Mouse (Mus musculus) cerebellum, postnatal 25 days (tissue): ENCODE measurements at regions not wholly inside any gene's neighbourhood (a gene's known extent, or its start where the extent isn't known, plus 50 kb on each side); places are given as distances from the start of the nearest gene placed in this dataset.

Experiments
- DNase-seq, 2 experiments: peaks; one replicate each; pipeline ENCODE4 v3.0.0; 2021; ENCODE audit warnings: mixed read lengths in 2 of 2

DNA sequence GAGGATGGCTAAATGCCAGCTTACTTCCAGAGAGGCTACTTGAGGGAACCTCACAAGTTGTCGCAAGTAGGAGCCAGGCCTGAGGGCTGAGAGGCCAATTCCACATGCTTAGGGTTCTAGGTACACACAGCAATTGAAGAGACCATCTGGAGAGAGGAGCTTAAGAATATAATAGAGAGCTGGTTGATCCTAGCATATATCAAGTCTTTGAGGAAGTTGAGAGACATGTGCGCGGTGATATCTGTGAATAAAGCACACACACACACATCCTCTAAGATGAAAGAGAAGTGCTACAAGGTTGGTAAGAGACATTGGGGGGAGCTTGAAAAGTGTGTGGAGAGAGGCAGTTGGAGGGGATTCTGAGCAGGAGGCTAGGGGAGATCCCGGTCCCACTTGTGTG lies 189.5 kb downstream of the Zfp462 start:
- no peak for DNase-seq

DNA sequence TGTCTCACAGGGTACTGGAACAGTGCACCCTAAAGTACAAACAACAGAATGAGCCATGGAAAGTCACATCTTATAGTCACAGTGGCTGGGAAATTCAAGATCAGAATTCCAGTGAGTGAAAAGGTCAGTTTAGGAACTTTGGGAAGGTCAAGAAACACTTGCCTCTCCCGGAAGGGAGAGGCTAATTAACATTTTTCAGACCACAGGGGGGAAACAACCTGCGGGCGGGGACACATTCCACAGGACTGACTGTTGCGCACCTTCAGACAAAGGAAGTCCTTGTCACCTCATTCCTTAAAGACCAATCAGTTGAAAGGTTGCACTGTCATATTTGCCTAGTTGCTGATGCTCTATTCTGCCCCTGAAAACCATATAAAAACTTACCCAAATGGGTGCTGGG lies 189.9 kb downstream of the Zfp462 start:
- DNase-seq, result no peak

DNA sequence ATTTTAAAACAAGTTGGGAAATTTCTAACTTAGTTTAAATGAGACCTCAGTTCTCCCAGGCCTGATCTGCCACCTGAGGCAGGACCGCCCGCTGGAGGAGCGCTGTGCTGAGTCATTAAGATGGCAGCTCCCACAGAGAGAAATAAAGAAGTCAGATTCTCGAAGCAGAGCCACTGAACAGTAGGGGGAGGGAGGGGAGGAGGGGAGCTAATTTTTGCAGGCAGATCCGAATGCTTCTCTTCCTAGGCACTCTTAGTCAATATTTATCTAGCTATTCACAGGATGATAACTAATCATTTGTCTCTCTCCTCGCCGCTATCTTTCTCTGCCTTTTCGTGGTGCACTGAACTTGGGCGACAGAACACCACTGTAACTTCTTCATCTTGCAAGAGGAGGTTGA lies 191.4 kb downstream of the Zfp462 start:
- DNase-seq, result no peak

DNA sequence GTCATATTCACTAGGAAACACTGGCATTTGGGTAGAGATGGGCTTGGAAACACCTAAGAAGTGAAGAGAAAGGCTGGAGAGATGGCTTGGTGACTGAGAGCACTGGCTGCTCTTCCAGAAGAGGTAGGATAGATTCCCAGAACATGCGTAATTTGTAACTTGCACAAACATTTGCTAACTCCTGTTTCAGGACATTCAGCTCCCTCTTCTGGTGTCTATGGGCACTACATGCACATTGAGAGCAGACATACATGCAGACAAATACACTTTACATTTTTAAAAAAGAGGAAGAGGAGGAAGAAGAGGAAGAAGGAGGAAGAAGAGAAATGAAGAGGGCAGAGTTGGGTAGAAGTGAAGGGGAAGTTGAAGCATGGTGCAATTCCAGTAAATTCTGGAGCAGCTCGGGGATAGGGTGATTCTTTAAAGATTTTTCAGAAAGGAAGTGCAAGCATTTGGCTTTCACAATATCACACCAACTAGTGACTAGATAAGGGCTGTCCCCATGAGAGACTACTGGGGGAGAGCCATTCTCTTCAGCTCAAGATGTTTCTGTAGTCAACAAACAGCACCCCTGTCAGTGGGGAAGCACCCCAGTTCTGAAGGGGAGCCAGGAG lies 193.0 kb downstream of the Zfp462 start:
- no peak for DNase-seq

DNA sequence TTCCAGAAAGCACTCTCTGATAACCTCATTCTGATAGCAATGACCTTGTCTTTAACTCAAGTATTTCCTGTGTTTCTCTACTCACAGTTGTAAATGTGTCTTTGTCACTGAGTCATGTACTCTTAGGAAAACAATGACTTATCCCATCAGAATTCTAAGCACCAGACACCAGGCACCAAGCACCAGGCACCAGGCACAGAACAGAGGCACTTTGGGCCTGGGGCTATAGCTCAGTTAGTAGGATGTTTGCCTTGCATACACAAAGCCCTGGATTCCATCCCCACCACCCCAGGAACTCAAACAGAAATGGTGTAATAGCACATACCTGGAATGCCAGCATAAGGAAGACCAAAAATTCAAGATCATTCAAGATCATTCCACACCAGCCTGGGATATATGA lies 196.5 kb downstream of the Zfp462 start:
- no peak for DNase-seq

DNA sequence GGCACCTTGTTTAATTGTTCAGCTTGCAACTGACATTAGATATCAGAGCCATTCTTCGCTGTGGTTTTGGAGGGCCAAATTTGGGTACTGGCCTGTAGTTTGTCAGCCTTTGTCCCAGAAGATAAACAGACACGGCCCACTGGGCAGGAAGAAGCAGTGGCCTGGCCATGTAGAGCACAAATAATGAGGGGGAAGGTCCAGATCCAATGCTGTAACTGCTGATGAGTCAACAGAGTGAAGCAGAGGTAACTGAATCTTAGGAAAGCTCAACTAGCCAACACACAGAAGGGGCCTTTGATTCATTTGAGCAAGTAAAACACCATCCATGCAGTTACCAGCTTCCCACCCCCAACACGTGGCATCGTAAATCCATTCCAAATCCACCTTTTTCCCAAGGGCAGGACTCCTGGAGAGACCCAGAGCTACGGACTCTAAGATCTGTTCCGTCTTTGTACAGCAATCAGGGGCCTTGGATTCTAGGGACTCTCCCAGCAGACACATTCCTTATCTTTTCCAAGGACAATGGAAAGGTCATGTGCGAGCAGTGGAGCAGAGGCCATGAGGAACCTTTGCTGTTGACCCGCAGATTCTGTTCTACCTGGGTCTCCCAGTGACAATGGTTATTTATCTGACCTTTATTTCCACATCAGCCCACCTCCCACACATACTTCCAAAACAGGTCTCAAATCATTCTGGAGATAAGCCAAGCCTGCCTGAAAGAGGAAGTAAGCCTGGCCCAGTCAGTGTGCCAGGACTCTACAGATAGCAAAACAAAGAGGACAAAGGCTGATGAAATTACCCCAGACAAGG lies 197.3 kb downstream of the Zfp462 start:
- DNase-seq, result no peak

DNA sequence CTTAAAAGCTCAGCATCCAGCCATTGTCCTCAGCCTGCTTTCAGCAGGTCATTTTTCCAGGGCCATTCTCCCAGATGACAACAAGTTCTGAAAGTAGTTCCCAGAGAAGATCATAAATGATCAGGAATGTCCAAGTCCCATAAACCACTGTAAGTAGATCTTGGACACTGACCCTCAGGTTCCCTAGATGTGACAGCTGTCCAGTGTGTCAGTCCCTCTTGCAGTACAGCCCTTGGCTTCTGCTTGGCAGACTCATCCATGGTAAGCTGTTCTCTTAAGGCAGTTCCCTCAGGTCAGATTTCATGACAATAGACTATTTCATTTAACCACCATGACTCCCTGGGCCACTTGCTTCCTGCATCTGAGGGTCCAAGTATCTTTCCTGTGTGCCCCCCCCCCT lies 198.6 kb downstream of the Zfp462 start:
- DNase-seq, result no peak

DNA sequence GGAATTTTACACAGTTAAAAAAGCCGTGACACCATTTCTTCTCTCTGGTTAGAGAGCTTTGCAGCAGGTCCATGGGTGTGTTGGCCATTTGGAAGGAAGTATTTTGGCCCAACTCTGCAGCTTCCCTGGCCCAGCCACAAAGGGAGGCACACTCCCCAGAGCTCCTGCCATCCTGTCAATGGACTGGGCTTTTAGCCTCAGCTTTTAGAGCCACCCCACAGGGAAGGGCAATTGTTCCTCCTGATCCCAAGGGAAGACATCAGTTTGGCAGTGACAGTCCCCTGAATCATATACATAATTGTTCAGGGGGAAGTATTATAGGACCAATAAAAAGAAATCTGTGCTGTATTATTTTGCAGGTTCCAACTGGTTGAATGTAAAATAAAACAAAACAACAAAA lies 200.1 kb downstream of the Zfp462 start:
- no peak for DNase-seq

DNA sequence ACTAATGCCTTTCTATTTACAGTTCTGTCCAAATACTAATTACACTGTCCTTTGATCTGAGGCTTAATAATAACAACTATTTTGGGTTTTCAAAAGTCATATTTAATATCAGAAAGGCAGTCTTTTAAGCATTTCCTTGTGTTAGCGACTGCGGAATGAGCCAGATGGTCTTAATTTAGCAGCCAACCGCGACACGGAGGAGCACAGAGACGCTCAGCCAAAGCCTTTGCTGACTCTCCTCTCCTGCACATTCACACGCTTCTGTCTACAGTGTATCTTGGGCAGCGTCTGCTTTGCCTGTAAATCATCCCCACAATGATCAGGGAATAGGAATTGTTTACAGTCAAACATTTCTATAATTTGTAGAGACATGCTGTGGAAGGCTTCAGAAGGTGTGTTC lies 201.1 kb downstream of the Zfp462 start:
- peak; percentile 35 to 59 for DNase-seq

DNA sequence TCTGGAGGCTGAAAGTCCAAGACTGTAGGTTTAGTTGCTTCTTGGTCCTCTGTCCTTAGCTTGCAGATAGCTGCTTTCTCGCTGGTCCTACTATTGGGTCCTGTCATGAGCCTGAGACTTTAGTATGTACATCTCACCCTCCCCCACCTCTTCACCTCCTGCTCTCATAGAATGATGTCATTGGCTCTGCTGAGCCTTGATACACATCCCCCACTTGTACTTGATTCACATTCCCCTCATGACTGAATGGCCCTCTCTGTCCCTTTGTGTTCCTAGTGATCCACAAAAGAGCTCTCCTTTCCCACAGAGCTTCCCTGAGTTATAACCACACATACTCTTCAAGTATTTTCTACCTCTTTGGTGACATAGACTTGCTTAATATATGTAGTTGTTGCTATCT lies 201.5 kb upstream of the Rad23b start:
- no peak for DNase-seq

DNA sequence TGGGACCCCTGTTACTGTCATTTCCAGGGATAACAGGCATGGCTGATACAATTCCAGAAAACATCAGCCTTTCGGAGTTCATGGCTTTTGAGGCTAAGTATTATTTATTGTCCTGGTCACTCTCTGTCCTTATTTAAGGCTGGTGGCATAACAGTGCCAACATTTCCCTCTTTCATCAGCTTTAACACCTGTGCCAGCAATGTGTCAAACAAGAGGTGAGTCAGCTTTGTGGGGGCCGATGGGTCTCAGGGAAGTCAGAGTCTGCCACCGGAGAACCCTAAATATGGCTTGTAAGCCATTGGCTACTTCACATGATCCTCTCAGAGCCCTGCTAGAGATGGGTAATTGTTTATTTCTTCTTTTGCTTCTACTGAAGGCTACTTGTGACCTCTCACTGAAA lies 195.3 kb upstream of the Rad23b start:
- DNase-seq, result no peak

DNA sequence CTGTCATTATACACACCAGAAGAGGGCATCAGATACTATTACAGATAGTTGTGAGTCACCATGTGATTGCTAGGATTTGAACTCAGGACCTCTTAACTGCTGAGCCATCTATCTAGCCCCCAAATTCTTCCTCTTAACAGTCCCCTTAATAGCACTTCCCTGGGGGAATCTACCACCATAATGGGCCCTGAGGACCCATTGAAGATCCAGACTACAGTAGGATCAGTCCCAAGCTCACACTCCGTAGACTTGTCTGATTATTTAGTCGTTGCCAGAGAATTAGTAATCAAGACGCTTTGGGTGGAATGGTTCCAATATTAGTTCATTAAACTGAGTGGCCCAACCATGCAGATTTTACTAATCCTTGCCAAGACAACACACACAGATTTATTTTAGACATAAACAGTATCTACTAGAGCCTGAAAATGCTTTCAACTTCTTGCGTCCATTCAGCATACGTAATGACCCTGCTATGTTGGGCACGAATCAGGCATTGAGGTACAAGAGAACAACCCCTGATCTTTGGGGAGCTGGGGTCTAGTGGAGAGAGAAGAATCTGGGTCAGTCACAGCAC lies 191.6 kb upstream of the Rad23b start:
- DNase-seq, result no peak

DNA sequence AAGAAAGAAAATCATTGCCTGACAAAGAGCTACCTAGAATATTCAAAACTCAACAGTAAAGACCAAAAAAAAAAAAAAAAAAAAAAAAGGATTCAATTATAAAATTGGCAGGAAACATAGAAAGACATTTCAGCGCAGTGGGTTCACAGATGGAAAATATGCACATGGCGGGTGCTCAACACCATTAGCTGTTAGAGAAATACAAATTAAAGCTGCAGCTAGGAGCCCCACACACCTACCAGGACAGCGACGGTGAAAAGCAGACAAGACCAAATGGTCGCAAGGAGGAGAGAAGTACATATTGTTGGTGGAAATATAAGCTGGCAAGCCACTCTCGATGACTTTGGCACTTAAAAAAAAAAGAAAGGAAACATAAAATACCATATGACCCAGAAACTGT lies 183.6 kb upstream of the Rad23b start:
- no peak for DNase-seq

DNA sequence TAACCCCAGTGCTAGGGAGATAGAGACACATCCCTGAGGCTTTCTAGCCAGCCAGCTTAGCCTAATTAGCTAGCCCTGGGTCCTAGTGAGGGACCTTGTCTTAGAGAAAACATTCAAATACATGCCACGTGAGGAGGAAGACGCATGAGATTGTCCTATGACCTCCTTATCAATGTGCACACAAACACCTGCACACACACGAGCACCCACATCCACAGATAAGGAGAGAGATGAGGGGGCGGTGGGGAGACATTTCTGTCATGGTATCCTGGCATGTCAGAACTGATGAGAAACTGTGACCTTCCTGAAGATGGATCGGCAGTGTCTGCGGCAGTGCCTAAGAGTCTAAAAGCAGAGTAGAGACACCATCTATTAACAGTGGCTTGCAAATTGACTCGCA lies 180.8 kb upstream of the Rad23b start:
- DNase-seq, result no peak

DNA sequence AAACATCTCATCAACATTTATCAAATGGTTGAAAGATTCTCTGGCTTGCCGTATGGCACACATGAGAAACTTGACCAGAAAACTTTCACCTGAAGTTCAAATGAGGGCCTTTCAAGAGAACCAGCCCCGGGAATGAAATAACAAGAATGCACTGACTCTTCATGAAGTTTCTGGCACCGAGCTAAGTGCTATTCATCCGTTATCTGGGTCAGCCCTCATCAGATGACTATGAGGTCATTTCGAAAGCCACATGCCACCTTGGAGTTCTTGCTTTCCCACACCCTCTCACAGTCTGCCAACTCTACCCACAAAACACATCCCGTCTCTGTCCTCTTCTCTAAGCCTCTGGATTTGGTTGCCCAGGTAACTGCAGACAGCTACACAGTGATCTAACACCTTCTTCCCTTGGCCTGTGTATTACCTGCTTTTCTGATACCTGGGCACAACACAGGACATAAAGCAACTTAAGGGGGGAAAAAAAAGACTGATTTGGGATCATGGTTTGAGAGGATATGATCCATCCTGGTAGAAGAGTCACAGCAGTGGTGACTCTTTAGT lies 177.4 kb upstream of the Rad23b start:
- peak; percentile 13 to 39 for DNase-seq

DNA sequence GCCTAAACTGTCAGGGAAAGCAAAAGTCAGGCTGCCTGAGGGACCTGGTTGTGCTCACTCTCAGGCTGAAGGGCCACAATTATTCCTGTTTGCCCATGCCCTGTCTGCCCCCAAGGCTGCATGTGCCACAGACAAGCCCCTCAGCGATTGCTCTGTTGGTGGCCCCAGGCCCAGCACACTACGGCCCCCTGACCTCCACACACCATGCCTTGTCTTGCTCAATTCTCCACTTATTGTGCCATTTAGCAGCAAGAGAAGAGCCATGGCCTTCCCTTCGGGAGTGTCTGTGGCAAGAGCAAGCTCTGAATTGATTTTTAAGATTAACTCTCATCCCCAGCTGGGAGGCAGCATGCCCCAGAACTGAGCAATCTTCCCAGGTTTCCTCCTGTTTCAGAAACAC lies 173.8 kb upstream of the Rad23b start:
- DNase-seq, result no peak

DNA sequence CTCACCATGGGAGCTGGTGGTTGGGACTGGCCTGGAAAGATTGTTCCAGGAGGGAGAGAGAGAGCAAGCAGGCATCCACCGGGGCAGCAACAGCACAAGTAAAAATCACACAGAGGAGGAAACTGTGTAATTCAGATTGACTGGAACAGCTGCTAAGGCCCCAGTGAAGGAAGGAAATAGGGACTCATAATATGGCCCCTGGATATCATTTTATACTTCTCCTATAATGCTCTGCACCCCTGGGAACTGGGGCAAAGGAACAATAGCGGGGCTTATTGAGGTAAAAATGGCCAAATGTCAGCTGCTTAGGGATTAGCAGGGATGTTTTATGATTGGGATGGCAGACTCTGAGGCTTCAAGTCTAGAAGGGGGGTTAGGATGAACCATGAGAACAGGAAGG lies 170.4 kb upstream of the Rad23b start:
- DNase-seq, result no peak

DNA sequence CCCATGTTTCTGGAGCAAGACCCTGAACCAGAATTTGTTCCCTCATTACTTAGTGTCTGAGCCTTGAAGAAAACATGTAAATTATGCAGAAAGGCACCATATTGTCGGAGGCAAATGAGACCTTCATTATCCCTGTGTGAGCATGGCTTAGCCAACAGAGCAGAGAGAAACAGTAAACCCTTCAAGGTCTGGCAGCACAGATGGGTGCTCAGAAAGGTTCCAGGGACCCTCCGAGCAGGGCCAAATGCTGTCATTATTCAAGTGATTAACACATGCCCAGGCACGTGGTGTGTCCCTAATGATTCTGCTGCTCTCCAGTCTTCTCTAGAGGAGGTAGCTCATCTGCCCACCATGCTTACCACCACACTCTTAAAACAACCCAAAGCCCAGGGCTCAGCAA lies 166.3 kb upstream of the Rad23b start:
- no peak for DNase-seq

DNA sequence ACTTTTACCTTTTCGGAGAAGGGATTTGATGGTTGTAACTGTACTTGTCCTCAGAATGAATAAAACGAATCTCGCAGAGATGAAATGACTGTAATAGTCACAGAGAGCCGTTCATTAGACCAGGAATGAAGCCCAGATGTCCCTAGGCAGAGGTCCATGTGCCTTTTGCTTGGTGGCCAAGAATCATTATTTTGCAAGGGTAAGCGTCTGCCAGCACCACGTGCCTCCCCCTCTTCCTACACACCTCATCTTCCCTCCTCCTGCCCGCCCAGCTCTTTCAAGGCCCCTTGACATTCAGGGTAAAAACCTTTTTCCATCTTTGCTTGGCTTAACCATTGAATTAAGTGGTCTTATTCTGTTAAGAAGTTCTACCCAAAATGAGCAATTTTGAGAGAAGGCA lies 161.1 kb upstream of the Rad23b start:
- no peak for DNase-seq

DNA sequence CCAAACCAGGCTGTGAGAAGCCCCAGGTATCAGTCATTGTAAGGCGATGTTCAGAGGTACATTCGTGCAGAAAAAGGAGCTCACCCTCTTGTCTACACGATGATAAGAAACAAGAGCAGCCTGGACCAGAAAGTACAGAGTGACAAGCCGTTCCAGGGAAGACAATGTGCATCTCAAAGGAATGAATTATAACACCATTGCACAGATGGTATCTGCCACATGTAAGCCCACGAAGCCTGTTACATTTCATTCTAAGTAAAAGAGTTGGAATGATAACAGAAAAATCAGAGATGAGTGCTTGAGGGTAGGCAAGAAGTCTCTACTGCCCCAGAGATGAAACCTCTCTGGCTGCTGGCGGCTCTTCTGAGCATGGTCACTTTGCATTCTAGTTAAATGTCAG lies 159.3 kb upstream of the Rad23b start:
- DNase-seq, result no peak

DNA sequence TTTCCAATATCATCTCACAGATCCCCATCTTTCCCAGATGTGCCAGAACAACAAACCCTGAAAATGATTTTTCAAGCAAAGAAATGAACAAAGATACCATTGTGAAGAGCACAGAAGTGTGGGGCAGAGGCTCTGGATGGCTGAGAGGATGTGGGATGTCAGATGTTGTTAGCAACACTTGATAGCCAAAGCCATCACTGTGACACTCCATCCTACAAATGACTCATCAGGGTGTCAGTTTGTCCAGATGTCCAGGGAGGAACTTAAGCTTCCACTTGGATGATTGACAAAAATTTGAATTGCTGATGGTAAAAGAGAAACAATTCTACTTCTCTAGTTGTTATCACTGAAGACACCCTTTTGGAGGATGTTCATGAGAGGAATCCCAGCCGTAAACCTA lies 155.8 kb upstream of the Rad23b start:
- DNase-seq, result no peak

DNA sequence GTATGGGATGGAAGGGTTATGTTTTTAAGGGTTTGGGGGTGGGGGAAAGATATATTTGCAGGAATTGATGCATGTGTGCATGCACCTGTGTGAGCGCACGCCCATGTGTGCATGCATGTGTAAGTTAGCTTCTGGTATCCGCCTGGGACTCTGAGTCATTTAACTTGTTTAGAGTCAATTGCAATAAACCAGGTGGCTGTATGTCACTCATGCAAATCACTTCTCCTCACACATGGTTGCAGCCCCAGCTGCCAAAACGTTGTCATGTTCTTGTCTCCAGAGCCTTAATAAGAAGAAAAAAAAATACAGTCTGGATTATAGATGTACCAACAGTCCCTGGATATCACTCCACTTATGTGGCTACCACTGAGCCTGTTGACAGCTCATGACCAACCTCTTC lies 155.3 kb upstream of the Rad23b start:
- no peak for DNase-seq

DNA sequence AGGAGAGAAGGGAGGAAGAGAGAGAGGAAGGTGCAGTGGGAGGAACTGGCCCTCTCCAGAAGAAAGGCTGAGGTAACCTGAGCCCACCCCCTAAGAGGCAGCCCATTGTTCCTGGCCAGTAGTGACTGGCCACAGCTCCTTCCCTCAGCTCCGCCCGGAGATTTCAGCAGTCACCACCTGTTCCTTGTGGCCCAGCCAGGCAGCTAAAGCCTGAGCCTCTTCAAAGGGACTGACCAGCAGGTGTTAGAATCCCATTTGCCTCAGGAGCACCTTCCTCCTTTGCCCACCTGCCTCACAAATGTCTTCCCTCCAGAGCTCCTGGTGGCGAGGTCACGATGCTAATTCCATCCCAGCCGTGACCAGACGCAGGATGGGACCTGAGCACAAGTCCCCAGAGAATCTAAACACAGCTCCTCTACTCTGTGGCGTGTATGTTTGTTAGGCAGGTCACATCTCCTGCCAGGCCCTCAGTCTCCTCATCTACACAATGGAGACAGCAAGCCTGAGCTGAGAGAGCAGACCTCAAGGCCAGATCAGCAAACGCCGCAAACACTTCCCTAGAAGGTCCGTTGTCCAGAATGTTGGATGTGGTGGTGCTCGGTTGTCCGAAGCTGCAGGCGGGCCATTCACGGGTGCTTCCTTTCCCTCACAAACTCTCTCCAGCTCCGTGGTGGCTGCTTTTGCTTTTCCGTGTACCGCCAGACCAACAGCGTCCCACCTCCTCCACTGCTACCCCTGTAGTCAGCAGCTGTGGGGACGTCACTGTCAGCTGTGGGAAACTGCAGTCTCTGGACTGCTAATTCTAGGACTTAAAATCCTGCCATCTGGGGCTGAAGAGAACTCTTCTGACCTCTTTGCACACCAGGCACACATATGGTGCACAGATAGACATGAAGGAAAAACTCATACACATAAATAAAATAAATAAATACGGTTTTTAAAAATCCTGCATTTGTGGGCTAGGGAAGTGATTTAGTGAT lies 145.8 kb upstream of the Rad23b start:
- DNase-seq, result peak in 1 of 2 experiments; percentile 15
